Mouse (Mus musculus): ENCODE data around the gene Qrich1. TPM values are rescaled to one million over a fixed set of nuclear protein-coding genes. Genes with fewer than 3 reads are reported as not detected.
A peak's percentile ranks its signal among the peaks of the same experiment; 100 is the strongest.

Qrich1 gene
- polyA plus RNA-seq, 1 experiment from 2014 or later: 108 TPM

DNA sequence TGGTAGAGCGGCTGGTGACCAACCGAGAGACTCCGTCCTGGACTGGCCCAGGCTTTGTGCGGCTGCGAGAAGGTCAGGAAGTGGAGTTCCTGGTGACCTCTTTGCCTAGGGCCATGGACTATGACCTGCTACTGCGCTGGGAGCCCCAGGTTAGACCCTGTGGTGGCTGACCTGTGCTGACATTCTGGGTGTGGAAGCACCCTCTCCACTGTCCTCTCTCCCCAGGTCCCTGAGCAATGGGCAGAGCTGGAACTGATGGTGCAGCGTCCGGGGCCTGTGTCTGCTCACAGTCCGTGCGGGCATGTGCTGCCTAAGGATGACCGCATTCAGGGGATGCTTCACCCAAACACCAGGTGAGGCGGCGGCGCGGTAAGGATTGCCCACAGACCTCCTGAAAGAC lies 32.6 kb upstream of the Qrich1 start:
- H3K27me3 ChIP-seq (replicated peaks): no peaks in the 10 kb centered on the region
- ATAC-seq (ENCODE audit: insufficient number of reproducible peaks, low FRiP score): no peak
- H3K4me3 ChIP-seq: no peak overlapping the region
- H3K9ac ChIP-seq: 0 out of 2 replicates have a peak overlapping the region, but pooled peaks have one; percentile 8
- H3K4me1 ChIP-seq (replicated peaks): peaks cover 26% of the 10 kb centered on the region
- no peak overlapping the region for H3K27ac ChIP-seq (ENCODE audit: poor library complexity, severe bottlenecking)
- no peaks in the 10 kb centered on the region for H3K9me3 ChIP-seq (replicated peaks)
- H3K36me3 ChIP-seq: peaks cover 76% of the 10 kb centered on the region
- 94% methylated on average over 15 of the region's 15 CpGs for WGBS
- H3K4me2 ChIP-seq: no peak overlapping the region

DNA sequence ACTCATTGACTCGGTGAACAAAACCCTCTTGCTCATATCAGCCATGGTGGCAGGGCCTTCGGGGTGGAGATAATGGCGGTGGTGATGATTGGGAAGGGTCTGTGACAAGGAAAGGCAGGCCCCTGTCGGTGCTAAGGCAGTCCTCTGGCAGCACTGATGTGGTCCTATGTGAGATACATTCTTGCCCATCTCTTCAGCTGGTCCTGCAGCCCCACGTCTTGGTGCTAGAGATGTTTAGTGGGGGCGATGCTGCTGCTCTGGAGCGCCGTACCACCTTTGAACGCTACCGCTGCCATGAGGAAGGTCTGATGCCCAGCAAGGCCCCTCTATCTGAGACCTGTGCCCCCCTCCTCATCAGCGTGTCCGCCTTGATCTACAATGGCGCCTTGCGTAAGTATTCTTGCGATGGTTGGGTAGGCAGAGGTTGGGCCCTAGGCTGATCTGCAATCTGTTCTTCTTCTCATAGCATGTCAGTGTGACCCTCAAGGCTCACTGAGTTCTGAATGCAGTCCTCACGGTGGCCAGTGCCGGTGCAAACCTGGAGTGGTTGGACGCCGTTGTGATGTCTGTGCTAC lies 31.2 kb upstream of the Qrich1 start:
- no peaks in the 10 kb centered on the region for H3K9me3 ChIP-seq (replicated peaks)
- H3K4me2 ChIP-seq: no peak overlapping the region
- no peak for ATAC-seq (ENCODE audit: insufficient number of reproducible peaks, low FRiP score)
- WGBS: 88% methylated on average over 19 of the region's 19 CpGs
- no peak overlapping the region for H3K27ac ChIP-seq (ENCODE audit: poor library complexity, severe bottlenecking)
- H3K36me3 ChIP-seq: peaks cover 87% of the 10 kb centered on the region
- H3K9ac ChIP-seq: no peak overlapping the region
- no peak overlapping the region for H3K4me3 ChIP-seq
- no peaks in the 10 kb centered on the region for H3K27me3 ChIP-seq (replicated peaks)
- peaks cover 29% of the 10 kb centered on the region for H3K4me1 ChIP-seq (replicated peaks)

DNA sequence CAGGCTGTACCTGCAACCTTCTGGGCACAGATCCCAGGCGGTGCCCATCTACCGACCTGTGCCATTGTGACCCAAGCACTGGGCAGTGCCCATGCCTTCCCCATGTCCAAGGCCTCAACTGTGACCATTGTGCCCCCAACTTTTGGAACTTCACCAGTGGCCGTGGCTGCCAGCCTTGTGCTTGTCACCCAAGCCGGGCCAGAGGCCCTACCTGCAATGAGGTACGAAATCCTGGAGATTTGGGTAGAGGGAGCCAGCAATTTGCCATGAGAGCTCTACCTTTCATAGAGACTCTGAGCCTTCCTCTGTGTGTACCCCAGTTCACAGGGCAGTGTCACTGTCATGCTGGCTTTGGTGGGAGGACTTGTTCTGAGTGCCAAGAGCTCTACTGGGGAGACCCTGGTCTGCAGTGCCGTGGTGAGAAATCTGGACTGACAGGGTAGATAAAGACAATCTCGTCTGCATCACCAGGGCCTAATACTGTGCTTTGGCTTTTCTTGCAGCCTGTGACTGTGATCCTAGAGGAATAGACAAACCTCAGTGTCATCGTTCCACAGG lies 29.6 kb upstream of the Qrich1 start:
- no peak for ATAC-seq (ENCODE audit: insufficient number of reproducible peaks, low FRiP score)
- peaks cover 20% of the 10 kb centered on the region for H3K4me1 ChIP-seq (replicated peaks)
- H3K4me2 ChIP-seq: no peak overlapping the region
- WGBS: 91% methylated on average over 8 of the region's 8 CpGs
- no peak overlapping the region for H3K4me3 ChIP-seq
- H3K27ac ChIP-seq (ENCODE audit: poor library complexity, severe bottlenecking): no peak overlapping the region
- no peaks in the 10 kb centered on the region for H3K9me3 ChIP-seq (replicated peaks)
- H3K27me3 ChIP-seq (replicated peaks): no peaks in the 10 kb centered on the region
- peaks cover 80% of the 10 kb centered on the region for H3K36me3 ChIP-seq
- H3K9ac ChIP-seq: no peak overlapping the region

DNA sequence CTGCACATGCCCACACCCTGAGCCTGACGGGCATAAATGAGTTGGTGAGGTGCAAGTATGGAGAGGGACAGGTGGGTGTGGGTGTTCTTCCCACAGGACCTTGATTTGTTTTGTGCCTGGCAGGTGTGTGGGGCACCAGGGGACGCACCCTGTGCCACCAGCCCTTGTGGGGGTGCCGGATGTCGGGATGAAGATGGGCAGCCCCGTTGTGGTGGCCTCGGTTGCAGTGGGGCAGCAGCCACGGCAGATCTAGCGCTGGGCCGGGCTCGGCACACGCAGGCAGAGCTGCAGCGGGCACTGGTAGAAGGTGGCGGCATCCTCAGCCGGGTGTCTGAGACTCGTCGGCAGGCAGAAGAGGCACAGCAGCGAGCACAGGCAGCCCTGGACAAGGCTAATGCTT lies 28.2 kb upstream of the Qrich1 start:
- H3K27me3 ChIP-seq (replicated peaks): no peaks in the 10 kb centered on the region
- 93% methylated on average over 17 of the region's 17 CpGs for WGBS
- no peak overlapping the region for H3K27ac ChIP-seq (ENCODE audit: poor library complexity, severe bottlenecking)
- no peak overlapping the region for H3K9ac ChIP-seq
- no peaks in the 10 kb centered on the region for H3K9me3 ChIP-seq (replicated peaks)
- H3K4me1 ChIP-seq (replicated peaks): peaks cover 26% of the 10 kb centered on the region
- no peak overlapping the region for H3K4me2 ChIP-seq
- H3K36me3 ChIP-seq: peaks cover 80% of the 10 kb centered on the region
- ATAC-seq (ENCODE audit: insufficient number of reproducible peaks, low FRiP score): no peak
- no peak overlapping the region for H3K4me3 ChIP-seq

DNA sequence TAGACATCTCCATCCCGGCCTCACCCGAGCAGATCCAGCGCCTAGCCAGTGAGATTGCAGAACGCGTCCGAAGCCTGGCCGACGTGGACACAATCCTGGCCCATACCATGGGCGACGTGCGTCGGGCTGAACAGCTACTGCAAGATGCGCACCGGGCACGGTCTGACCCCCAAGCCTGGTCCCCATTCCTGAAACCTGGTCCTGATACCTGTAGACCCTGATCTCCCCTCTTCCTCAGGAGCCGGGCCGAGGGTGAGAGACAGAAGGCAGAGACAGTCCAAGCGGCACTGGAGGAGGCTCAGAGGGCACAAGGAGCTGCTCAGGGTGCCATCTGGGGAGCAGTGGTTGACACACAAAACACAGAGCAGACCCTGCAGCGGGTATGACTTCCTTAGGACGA lies 27.4 kb upstream of the Qrich1 start:
- Histone ChIP-seq H3K4me2 (no peak overlapping the region), H3K27me3 (replicated peaks) (no peaks in the 10 kb centered on the region), H3K4me3 (no peak overlapping the region), H3K9me3 (replicated peaks) (no peaks in the 10 kb centered on the region), H3K36me3 (peaks cover 80% of the 10 kb centered on the region), H3K9ac (no peak overlapping the region), H3K27ac (ENCODE audit: poor library complexity, severe bottlenecking) (no peak overlapping the region), H3K4me1 (replicated peaks) (peaks cover 26% of the 10 kb centered on the region)
- no peak for ATAC-seq (ENCODE audit: insufficient number of reproducible peaks, low FRiP score)
- WGBS: 94% methylated on average over 20 of the region's 20 CpGs

DNA sequence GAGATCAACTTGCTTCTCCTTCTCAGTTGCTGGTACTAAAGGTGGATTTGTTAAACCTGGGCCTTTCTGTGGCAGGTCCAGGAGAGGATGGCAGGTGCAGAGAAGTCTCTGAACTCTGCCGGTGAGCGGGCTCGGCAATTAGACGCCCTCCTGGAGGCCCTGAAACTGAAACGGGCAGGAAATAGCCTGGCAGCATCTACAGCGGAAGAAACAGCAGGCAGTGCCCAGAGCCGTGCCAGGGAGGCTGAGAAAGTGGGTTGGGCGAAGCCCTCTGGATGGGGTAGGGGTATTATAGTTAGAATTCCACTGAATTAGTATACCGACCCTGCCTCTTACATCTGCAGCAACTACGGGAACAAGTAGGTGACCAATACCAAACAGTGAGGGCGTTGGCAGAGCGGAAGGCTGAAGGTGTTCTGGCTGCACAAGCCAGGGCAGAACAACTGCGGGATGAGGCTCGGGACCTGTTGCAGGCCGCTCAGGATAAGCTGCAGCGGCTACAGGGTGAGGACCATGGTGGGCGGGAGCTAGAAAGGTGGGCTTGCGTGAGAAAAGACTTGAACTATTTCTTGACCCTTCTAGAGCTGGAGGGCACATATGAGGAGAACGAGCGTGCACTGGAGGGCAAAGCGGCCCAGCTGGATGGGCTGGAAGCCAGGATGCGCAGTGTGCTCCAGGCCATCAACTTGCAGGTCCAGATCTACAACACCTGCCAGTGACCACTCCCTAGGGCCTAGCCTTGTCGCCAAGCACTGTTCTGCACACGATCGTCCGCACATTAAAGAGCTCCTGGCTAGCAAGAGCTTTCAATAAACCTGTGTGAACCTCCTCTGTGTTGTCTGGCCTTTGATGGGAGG lies 26.7 kb upstream of the Qrich1 start:
- H3K27ac ChIP-seq (ENCODE audit: poor library complexity, severe bottlenecking): peak overlapping the region; percentile 98
- no peaks in the 10 kb centered on the region for H3K27me3 ChIP-seq (replicated peaks)
- peak overlapping the region; percentile 93 for H3K4me2 ChIP-seq
- H3K4me1 ChIP-seq (replicated peaks): peaks cover 26% of the 10 kb centered on the region
- no peaks in the 10 kb centered on the region for H3K9me3 ChIP-seq (replicated peaks)
- 66% methylated on average over 26 of the region's 26 CpGs for WGBS
- H3K9ac ChIP-seq: peak overlapping the region; percentile 99
- peak overlapping the region; percentile 97 for H3K4me3 ChIP-seq
- 0 out of 2 replicates have a peak, but pooled peaks have one; percentile 0 for ATAC-seq (ENCODE audit: insufficient number of reproducible peaks, low FRiP score)
- peaks cover 81% of the 10 kb centered on the region for H3K36me3 ChIP-seq

DNA sequence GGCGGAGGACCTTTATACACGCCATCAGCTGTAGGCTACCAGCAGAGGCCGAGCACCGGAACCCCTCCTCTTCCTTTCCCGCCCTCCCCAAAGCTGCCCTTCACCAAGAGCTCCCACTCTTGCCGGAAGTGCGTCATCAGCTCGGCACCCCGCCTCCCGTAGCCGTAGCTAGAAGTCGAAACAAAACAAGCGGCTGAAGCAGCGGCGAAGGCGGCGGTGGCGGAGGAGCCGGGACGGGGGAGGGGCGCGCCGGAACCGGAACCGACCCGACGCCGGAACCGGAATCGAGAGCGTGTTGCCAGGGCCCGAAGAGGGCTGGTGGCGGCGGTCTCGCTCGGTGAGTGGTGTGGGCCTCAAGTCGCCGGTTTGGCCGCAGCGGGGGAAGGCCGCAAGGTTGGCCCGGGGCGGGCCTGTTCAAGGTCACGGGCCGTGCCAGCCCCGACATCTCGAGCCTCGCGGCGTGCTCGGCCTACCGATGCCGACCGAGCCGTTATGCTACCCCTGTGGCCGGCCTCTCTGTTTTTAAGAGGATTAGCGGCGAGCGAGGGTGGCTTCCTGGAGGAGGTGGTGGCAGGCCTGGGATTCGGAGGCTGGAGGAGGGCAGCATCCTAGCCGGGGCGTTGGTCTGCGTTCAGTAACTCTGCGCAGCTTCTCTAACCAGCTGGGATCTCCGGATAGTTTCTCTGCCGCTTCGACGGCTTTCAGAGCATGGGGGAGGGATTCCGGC lies 25.9 kb upstream of the Qrich1 start, which contains the start of gene Usp19:
TSS of gene Usp19 (plus strand) at position 44 of the 727 bp plus-strand sequence.
- WGBS: under 1% methylated on average over 69 of the region's 69 CpGs
- peak within 1 kb of the TSS; percentile 98 for H3K27ac ChIP-seq (ENCODE audit: poor library complexity, severe bottlenecking)
- H3K9me3 ChIP-seq (replicated peaks): no peaks in the 10 kb centered on the region
- H3K4me1 ChIP-seq (replicated peaks): peaks cover 26% of the 10 kb centered on the region
- H3K27me3 ChIP-seq (replicated peaks): no peaks in the 10 kb centered on the region
- H3K4me3 ChIP-seq: peak within 1 kb of the TSS; percentile 97
- H3K36me3 ChIP-seq: peaks cover 81% of the 10 kb centered on the region
- peak within 1 kb of the TSS; percentile 99 for H3K9ac ChIP-seq
- peak within 1 kb of the TSS; percentile 93 for H3K4me2 ChIP-seq
- peak; percentile 91 for ATAC-seq (ENCODE audit: insufficient number of reproducible peaks, low FRiP score)

DNA sequence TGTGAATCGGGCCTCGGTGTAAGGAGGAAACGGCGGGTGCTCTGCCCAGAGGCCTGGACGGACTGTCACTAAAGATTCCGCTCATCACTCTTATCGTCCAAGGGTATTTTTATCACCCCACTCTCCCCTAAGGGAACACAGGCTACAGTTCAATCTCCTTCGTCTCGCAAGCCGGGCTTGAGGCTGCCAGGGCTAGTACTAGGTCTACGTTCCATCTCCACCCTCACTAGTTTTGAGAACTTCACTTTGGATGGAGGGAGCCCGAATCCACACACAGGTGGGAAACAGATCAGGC lies 25.4 kb upstream of the Qrich1 start:
- Histone ChIP-seq H3K27me3 (replicated peaks) (no peaks in the 10 kb centered on the region), H3K27ac (ENCODE audit: poor library complexity, severe bottlenecking) (peak overlapping the region; percentile 98), H3K4me1 (replicated peaks) (peaks cover 26% of the 10 kb centered on the region), H3K9me3 (replicated peaks) (no peaks in the 10 kb centered on the region), H3K4me3 (peak overlapping the region; percentile 97), H3K36me3 (peaks cover 81% of the 10 kb centered on the region), H3K4me2 (peak overlapping the region; percentile 93), H3K9ac (peak overlapping the region; percentile 99)
- no peak for ATAC-seq (ENCODE audit: insufficient number of reproducible peaks, low FRiP score)
- WGBS: 4% methylated on average over 12 of the region's 12 CpGs

DNA sequence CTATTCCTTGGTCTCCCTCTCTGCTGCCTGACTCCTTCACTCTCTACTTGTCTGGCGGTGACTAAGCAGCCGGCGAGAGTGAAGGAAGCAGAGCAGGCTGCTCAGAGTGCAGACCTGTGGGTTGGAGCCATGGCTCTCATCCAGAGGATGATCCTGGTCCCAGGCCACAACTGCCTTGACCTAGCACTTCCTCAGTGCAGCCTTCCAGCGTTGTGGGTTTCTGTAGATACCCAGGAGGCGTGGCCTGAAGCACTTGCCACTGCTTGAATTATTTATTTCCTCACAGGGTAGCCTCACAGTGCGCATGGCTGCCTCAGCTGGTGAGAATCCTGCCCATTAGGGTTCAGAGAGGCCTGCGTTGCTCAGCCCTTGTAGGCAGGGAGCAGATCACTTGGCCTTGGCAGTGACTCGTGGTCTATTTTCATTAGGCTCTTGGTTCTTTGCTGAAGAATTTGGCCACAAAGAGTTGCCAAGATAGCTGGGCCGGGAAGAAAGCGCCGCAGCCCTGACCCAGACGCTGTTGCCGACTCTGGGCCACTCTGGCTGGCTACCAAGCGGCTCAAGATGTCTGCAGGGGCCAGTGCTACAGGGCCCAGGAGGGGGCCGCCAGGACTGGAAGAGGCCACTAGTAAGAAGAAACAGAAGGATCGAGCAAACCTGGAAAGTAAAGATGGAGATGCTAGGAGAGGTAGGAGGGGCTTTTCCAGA lies 24.4 kb upstream of the Qrich1 start:
- Histone ChIP-seq H3K9me3 (replicated peaks) (no peaks in the 10 kb centered on the region), H3K27ac (ENCODE audit: poor library complexity, severe bottlenecking) (peak overlapping the region; percentile 3; the same call in 1 of the 2 replicates), H3K9ac (peak overlapping the region; percentile 99), H3K4me1 (replicated peaks) (peaks cover 26% of the 10 kb centered on the region), H3K4me3 (peak overlapping the region; percentile 97), H3K36me3 (peaks cover 81% of the 10 kb centered on the region), H3K27me3 (replicated peaks) (no peaks in the 10 kb centered on the region), H3K4me2 (peak overlapping the region; percentile 93)
- 80% methylated on average over 16 of the region's 16 CpGs for WGBS
- no peak for ATAC-seq (ENCODE audit: insufficient number of reproducible peaks, low FRiP score)

DNA sequence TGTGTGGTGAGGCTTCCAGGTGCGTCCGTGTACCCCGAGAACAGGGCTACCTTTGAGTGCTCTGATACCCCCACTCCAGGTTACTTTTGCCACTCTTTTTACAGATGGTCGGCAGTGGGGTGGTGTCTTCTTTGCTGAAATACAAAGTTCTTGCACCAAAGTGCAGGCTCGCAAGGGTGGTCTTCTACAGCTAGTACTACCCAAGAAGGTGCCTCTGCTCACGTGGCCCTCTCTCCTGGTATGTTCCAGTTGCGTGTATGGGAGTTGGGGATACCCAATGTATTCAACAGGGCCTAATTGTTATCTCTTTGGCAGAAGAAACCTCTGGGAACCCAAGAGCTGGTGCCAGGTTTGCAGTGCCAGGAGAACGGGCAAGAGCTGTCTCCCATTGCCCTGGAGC lies 23.4 kb upstream of the Qrich1 start:
- H3K4me1 ChIP-seq (replicated peaks): peaks cover 26% of the 10 kb centered on the region
- H3K27ac ChIP-seq (ENCODE audit: poor library complexity, severe bottlenecking): no peak overlapping the region
- no peak overlapping the region for H3K4me3 ChIP-seq
- no peak for ATAC-seq (ENCODE audit: insufficient number of reproducible peaks, low FRiP score)
- H3K36me3 ChIP-seq: peaks cover 81% of the 10 kb centered on the region
- no peaks in the 10 kb centered on the region for H3K27me3 ChIP-seq (replicated peaks)
- no peak overlapping the region for H3K4me2 ChIP-seq
- WGBS: 95% methylated on average over 8 of the region's 8 CpGs
- no peaks in the 10 kb centered on the region for H3K9me3 ChIP-seq (replicated peaks)
- no peak overlapping the region for H3K9ac ChIP-seq
